Mouse (Mus musculus): ENCODE measurements at regions not wholly inside any gene's neighbourhood (a gene's known extent, or its start where the extent isn't known, plus 50 kb on each side); places are given as distances from the start of the nearest gene placed in this dataset.

- DNase-seq: no peak
Observed at GRCm38 (mm10) chr12:39952854-39953253, 85.0 kb downstream of the Arl4a start.

DNA sequence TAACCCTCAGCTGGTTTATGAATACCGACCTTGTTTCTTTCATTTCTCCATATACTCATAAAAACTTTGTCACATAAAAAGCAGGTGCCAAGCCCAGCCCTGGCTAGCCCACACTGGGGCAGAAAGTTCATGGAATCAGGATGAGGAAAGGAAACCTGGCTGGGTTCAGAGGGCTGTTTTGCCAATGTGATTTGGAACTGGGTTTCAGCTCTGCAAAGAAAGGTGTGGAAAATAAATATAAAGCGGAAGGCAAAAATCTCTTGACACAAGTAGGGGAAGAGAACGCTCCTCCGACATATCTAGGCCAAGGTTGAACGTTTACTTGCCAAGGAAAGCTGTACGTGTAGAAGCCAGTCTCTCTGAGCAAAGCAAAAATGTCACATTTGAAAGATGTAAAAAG, 85.9 kb downstream of the Arl4a start:
- DNase-seq: no peak

DNA sequence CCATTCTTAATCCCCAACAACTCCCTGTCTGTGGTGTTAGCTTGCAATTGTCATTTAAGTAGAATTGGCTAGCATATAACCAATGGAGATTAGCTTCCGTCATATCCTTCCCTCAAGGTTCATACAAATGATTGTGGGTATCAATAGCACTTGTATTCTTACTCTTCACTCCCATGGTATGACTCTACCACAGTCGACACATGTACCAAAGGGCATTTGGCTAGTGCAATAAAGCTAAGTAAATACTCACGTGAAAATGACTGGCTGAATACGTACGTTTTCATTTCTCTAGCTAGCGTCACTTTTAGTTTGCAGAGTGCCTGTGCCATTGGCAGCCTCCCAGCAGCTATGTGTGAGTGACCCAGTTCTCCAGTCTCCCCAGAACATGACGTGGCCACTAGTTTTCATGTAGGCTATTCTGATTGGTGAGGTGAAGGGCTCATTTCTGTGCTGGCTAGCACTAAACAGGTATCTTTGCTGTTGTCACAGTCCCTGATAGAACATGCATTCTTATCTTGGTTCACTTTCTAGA, 87.5 kb downstream of the Arl4a start:
- DNase-seq: no peak

DNA sequence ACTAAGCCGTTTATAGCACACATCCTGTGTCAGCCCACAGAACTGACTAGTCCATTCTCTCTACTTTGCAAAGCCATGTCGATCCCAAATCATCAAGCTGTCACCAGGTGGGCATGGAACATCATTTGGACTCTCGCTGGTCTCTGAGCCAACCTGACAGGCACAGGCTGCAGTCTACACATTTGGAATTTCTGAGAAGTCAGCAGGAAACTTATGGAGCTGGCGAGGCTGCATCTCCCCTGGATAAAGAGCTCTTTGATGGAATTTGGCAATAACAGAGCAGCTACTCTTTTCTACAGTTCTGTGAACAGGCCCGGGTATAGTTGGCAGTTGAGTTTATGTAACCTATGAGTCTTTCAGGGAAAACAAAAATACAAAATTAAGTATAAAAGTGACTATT, 94.9 kb downstream of the Arl4a start:
- no peak for DNase-seq

- DNase-seq: no peak
Observed at GRCm38 (mm10) chr12:39941162-39941561, 96.7 kb downstream of the Arl4a start.

- no peak for DNase-seq
Observed at GRCm38 (mm10) chr12:39939017-39939416, 98.8 kb downstream of the Arl4a start.

DNA sequence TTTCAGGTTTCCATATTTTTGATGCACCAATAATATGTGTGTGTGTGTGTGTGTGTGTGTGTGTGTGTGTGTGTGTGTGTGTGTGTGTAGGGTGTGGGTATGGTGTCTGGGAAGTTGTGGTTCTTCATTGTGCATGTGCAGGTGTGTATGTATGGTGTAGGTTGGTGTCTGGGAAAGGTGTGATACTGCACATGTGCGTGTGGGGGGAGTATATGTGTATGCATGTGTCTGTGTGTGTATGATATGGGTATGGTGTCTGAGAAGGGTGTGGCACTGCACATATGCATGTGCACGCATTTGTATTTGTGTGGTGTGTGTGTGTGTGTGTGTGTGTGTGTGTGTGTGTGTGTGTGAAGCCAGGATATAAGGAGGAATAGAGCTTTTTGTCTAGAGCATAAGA, 99.6 kb downstream of the Arl4a start:
- DNase-seq: no peak

DNA sequence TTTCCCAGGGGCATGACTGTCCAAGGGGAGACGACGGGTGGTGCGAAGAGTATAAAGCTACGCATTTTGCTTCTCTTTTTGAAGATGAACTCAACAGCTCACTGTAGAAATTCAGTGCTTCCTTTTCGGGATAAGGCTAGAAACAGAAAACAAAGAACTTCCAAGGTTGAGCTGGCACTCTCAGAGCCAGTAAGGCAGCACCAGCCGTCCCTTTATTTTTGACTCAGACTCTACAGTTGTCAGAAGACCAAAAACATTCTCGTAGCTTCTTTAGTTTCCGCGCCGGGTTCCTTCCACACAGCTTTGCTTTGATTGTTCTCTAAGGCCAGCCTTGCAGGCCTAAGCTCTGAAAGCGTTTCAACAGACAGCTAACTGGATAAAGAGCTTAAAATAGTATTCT, 101.5 kb downstream of the Arl4a start:
- DNase-seq: no peak

GRCm38 (mm10) chr12:39935775-39936174, 102.0 kb downstream of the Arl4a start:
- no peak for DNase-seq

GRCm38 (mm10) chr12:39934877-39935276, 102.9 kb downstream of the Arl4a start:
- DNase-seq: no peak

GRCm38 (mm10) chr12:39931251-39931650, 106.6 kb downstream of the Arl4a start:
- no peak for DNase-seq

- DNase-seq: no peak
Observed at GRCm38 (mm10) chr12:39927902-39928301, 109.9 kb downstream of the Arl4a start.

- DNase-seq: no peak
Observed at GRCm38 (mm10) chr12:39927014-39927413, 110.8 kb downstream of the Arl4a start.

DNA sequence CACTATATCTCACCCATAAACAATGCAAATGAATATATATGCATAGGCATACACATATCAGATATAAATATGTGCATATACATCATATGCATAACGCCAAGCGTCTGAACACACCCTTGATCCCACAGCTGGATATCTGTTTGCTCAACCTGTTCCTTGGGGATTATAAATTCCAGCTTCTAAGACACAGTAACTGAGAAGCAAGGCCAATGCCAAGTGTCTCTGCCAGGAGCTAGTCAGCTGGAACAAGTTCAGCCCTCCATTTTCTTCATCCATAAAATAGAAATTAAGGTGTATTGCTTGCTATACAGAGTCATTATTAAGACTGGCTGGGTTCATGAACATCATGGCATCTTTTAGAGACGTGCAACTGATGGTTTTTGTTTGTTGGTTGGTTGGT, 116.3 kb downstream of the Arl4a start:
- DNase-seq: no peak

GRCm38 (mm10) chr12:39920466-39920913, 117.3 kb downstream of the Arl4a start:
- no peak for DNase-seq

GRCm38 (mm10) chr12:39919909-39920308, 117.9 kb downstream of the Arl4a start:
- no peak for DNase-seq

GRCm38 (mm10) chr12:39888493-39888892, 149.3 kb downstream of the Arl4a start:
- no peak for DNase-seq

GRCm38 (mm10) chr12:39885366-39885765, 152.5 kb downstream of the Arl4a start:
- no peak for DNase-seq

- DNase-seq: no peak
Observed at GRCm38 (mm10) chr12:39880309-39880708, 157.5 kb downstream of the Arl4a start.

GRCm38 (mm10) chr12:39873917-39874316, 163.9 kb downstream of the Arl4a start:
- no peak for DNase-seq

GRCm38 (mm10) chr12:39861797-39862196, 176.0 kb downstream of the Arl4a start:
- DNase-seq: no peak

DNA sequence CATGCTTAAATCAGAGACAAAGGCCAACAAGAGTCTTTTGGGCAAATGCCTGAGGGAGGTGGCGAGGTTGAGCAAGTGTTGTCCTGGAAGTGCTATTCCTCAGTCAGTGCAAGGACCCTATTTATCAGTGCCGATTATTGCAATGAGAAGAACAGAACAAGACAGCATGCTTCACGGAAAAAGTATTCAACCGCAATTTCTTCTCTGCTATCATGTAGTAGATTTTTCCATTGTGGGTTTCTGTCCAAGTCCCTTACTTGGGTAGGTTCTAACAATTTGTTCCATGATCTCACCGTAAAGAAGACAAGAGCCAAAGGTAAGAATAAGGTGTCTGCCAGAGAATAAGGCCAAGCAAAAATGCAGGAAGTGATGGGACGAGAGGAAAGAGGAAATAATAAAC, 186.2 kb downstream of the Arl4a start:
- no peak for DNase-seq

DNA sequence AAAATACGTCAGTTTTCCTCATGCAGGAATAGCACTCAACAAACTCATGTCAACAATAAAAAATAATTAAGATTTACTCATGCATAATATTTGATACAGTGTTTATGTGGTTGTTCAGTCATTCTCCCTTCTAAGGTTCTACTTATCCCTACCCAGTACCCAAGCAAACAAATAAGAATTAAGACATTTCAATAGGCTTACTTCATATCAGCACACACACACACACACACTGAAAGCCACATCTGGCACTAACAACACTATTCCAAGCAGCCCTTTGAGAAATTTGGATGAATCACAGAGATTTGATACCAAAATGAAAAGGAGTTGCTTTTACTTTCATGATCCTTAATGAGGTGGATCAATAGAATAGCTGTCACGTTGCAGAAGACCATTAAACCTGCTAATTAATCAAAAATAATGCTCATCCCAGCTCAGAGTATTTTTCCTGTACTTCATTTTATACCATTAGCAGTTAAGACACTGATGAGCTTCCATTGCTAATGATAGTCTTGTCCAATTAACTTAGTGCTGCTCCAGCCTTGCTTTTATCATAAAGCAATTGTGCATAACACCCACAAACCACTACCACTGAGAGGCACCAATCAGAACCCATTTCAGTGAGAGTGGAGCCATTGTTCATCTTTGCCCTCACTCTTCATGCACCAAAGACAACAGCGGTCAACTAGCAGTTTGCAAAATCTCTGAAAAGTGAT, 188.3 kb downstream of the Arl4a start:
- no peak for DNase-seq

DNA sequence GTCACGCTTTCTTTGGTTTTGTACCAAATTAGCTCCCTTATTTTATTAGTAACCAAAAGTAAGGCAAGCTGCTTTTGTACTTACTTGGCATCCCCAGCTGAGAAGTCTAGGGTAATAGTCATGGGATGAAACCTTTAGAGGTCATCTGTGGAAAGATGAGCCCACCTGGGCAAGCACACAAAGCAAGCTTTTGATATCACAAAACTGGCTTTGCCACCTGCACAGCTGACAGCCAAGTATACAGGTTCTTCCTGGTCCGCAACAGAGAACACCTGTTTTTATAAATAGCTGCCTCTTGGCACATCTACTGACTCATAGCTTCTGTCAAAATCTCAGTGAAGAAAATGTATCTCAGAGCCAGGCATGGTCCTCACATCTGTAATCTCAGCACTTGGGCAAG, 197.2 kb downstream of the Arl4a start:
- no peak for DNase-seq

DNA sequence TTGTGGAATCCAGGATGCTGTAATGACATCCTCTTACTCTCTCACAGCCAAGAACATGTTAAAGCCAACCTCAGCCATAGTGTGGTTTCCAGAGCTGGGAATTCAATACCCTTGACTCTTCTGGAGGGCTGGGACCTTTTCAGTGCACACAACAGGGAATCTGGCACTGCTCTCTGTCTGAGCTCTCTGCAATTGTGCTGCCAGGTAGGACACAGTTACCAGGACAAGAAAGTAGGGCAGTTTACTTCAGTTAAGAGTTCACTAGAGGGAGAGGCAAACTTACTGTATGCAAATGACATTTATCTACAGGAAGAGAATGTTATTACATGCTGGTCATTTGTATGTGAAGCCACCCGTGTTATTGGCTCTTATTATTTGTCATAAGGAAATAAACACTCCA, 197.6 kb downstream of the Arl4a start:
- DNase-seq: no peak

All from liver (tissue).